Mouse (Mus musculus) midbrain, embryonic 11.5 days (tissue): Measurements from ENCODE around the gene Cwh43. TPM values are rescaled to one million over a fixed set of nuclear protein-coding genes. Genes with fewer than 3 reads are reported as not detected.

Experiments
- ATAC-seq: fragments of 200-750 bp; cut with Nextera tagmentation; 2 replicates; pipeline ENCODE4 v1.8.0; 2017; ENCODE audit warnings: moderate TSS enrichment, moderate library complexity; ENCODE audit not compliant: low FRiP score
- DNase-seq: peaks from one replicate; pipeline ENCODE4 v3.0.0; 2015; ENCODE audit warnings: low spot score; ENCODE audit errors: missing footprints
- H3K27ac ChIP-seq: fragments of 300-500 bp; sonication (generic); 2 replicates; pipeline ENCODE4 v1.5.1; 2014; ENCODE audit warnings: low read depth, low read length
- H3K27me3 ChIP-seq: fragments of 300-500 bp; sonication (generic); 2 replicates; pipeline ENCODE4 v1.6.1; 2014; ENCODE audit warnings: mild to moderate bottlenecking, low read length, moderate library complexity, mixed read lengths; ENCODE audit not compliant: control insufficient read depth, insufficient read depth
- H3K36me3 ChIP-seq: fragments of 300-500 bp; sonication (generic); 2 replicates; pipeline ENCODE4 v1.6.1; 2014; ENCODE audit warnings: mild to moderate bottlenecking, low read length, moderate library complexity, mixed read lengths; ENCODE audit not compliant: control insufficient read depth, insufficient read depth
- H3K4me1 ChIP-seq: fragments of 300-500 bp; sonication (generic); 2 replicates; pipeline ENCODE4 v1.6.1; 2014; ENCODE audit warnings: low read length; ENCODE audit not compliant: control insufficient read depth, insufficient read depth
- H3K4me2 ChIP-seq: fragments of 300-500 bp; sonication (generic); 2 replicates; pipeline ENCODE4 v1.6.1; 2014; ENCODE audit warnings: mild to moderate bottlenecking, moderate library complexity
- H3K4me3 ChIP-seq: fragments of 300-500 bp; sonication (generic); 2 replicates; pipeline ENCODE4 v1.5.1; 2014; ENCODE audit warnings: low read depth, low read length
- H3K9ac ChIP-seq: fragments of 300-500 bp; sonication (generic); 2 replicates; pipeline ENCODE4 v1.6.1; 2014; ENCODE audit warnings: low read length
- H3K9me3 ChIP-seq: fragments of 300-500 bp; sonication (generic); 2 replicates; pipeline ENCODE4 v1.6.1; 2016; ENCODE audit warnings: low read length; ENCODE audit not compliant: control insufficient read depth
- WGBS: fragments of 180-500 bp; shearing (Covaris S2); extraction: QIAGEN DNeasy Blood & Tissue Kit; methylation state at CpG from one replicate; pipeline ENCODE4 v1.1.7; 2014; 5-methylcytosine and 5-hydroxymethylcytosine counted together
- polyA plus RNA-seq: library from polyadenylated mRNA; unstranded; fragments of >200 nt; fragmentation: Nextera tagmentation; extraction: Ambion mirVana; gene quantifications from 2 replicates; pipeline ENCODE4 v1.2.1, GENCODE M21; 2014

The Cwh43 gene
- polyA plus RNA-seq, 1 experiment from 2014 or later = not detected

- no peak for ATAC-seq
- Histone ChIP-seq H3K9ac (no peak overlapping the region), H3K36me3 (no peaks in the 10 kb centered on the region), H3K4me3 (no peak overlapping the region), H3K4me1 (no peaks in the 10 kb centered on the region), H3K9me3 (no peaks in the 10 kb centered on the region), H3K27ac (no peak overlapping the region), H3K4me2 (no peak overlapping the region), H3K27me3 (no peaks in the 10 kb centered on the region)
- no peak for DNase-seq
- 76% methylated on average over 7 of the region's 7 CpGs for WGBS
Measured at GRCm38 (mm10) chr5:73434764-73435163, 28.9 kb downstream of the Cwh43 start.

DNA sequence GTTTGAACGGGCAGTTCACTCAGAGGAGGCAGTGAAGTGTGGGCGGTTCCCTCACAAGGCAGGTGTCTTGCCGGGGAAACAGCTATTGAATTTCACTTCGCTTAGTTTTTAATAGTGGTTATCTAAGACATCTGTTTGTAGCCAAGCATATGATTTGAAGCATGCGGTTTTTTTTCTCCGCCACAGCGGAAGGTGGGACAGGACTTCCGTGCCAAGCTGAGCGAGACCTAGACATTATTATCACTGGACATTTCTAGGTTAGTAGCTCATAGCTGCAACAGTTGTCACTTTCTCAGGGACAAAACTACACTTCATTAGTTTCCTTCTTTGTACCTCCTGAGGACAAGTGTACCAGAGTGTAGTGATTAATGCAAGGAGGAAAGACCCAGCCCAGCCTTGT lies 36.3 kb downstream of the Cwh43 start:
- WGBS = 88% methylated on average over 9 of the region's 9 CpGs
- Histone ChIP-seq H3K4me3 (no peak overlapping the region), H3K9ac (no peak overlapping the region), H3K36me3 (no peaks in the 10 kb centered on the region), H3K4me1 (no peaks in the 10 kb centered on the region), H3K4me2 (no peak overlapping the region), H3K27me3 (no peaks in the 10 kb centered on the region), H3K9me3 (no peaks in the 10 kb centered on the region), H3K27ac (no peak overlapping the region)
- DNase-seq = no peak
- ATAC-seq = no peak

DNA sequence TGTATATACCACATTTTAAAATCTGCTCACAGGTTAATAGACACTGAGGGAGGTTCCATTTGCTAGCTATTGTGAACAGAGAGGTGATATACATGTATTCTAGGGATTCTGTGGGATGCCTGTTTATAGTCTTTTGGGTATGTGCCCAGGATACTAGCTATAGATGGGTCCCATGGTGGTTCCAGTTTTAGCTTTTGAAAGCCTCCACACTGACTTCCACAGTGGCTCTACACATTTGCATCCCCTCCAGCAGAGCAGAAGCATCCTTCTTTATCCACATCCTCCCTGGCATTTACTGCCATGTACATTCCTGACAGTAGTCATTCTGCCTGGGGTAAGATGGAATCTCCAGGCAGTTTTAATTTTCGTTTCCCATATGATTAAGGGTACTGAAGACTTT lies 44.4 kb downstream of the Cwh43 start:
- DNase-seq = no peak
- no peak overlapping the region for H3K4me2 ChIP-seq
- H3K9ac ChIP-seq = no peak overlapping the region
- no peak for ATAC-seq
- no peaks in the 10 kb centered on the region for H3K27me3 ChIP-seq
- H3K9me3 ChIP-seq = no peaks in the 10 kb centered on the region
- H3K4me3 ChIP-seq = no peak overlapping the region
- 83% methylated on average over 1 of the region's 1 CpGs for WGBS
- no peak overlapping the region for H3K27ac ChIP-seq
- H3K4me1 ChIP-seq = no peaks in the 10 kb centered on the region
- no peaks in the 10 kb centered on the region for H3K36me3 ChIP-seq

GRCm38 (mm10) chr5:73454502-73455306 lies 48.8 kb downstream of the Cwh43 start:
- no peak overlapping the region for H3K27ac ChIP-seq
- WGBS = 83% methylated on average over 2 of the region's 2 CpGs
- no peak overlapping the region for H3K4me3 ChIP-seq

DNA sequence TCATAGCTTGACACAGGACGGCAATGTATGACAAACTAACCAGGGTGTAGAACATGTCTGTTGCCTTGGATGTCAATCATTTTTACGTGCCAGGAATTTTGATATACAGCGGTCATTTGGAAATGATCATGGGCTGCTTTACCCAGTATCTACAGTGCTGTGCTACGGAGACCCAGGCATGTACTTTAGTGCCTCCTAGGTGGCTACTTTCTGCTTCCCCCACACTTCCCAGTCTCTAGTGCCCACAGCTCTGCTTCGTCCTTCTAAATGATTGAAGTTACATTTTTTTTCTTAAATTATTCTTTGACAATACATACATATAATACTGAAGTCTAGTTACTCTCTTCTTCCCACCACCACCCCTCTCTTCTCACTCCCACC lies 49.4 kb downstream of the Cwh43 start:
- 89% methylated on average over 5 of the region's 5 CpGs for WGBS
- no peak overlapping the region for H3K9ac ChIP-seq
- H3K27ac ChIP-seq = no peak overlapping the region
- H3K9me3 ChIP-seq = no peaks in the 10 kb centered on the region
- no peaks in the 10 kb centered on the region for H3K27me3 ChIP-seq
- no peaks in the 10 kb centered on the region for H3K36me3 ChIP-seq
- no peak overlapping the region for H3K4me2 ChIP-seq
- no peak for DNase-seq
- no peak overlapping the region for H3K4me3 ChIP-seq
- no peaks in the 10 kb centered on the region for H3K4me1 ChIP-seq
- no peak for ATAC-seq

More at GRCm38 (mm10) chr5:73454502-73455306, 48.8 kb downstream of the Cwh43 start:
- DNase-seq = no peak
- Histone ChIP-seq H3K9me3 (no peaks in the 10 kb centered on the region), H3K4me1 (no peaks in the 10 kb centered on the region), H3K36me3 (no peaks in the 10 kb centered on the region), H3K9ac (no peak overlapping the region), H3K27me3 (no peaks in the 10 kb centered on the region), H3K4me2 (no peak overlapping the region)
- no peak for ATAC-seq

GRCm38 (mm10) chr5:73468462-73469433 lies 62.9 kb downstream of the Cwh43 start:
- ATAC-seq (no peak), DNase-seq (no peak)
- Histone ChIP-seq H3K4me3 (no peak overlapping the region), H3K9me3 (no peaks in the 10 kb centered on the region; the same call in 1 of the 2 replicates), H3K27me3 (no peaks in the 10 kb centered on the region), H3K27ac (no peak overlapping the region), H3K4me1 (no peaks in the 10 kb centered on the region), H3K36me3 (no peaks in the 10 kb centered on the region), H3K9ac (no peak overlapping the region), H3K4me2 (no peak overlapping the region)
- WGBS = 86% methylated on average over 16 of the region's 16 CpGs

- no peak overlapping the region for H3K4me2 ChIP-seq
- WGBS = 90% methylated on average over 20 of the region's 20 CpGs
- H3K4me1 ChIP-seq = no peaks in the 10 kb centered on the region
- no peak for ATAC-seq
- DNase-seq = no peak
- no peaks in the 10 kb centered on the region for H3K9me3 ChIP-seq
- H3K9ac ChIP-seq = no peak overlapping the region
- no peaks in the 10 kb centered on the region for H3K27me3 ChIP-seq
- no peaks in the 10 kb centered on the region for H3K36me3 ChIP-seq
- no peak overlapping the region for H3K27ac ChIP-seq
- H3K4me3 ChIP-seq = no peak overlapping the region
Measured at GRCm38 (mm10) chr5:73474412-73475405, 68.8 kb downstream of the Cwh43 start.

- Histone ChIP-seq H3K27ac (no peak within 1 kb of the TSS), H3K9me3 (no peaks in the 10 kb centered on the region), H3K36me3 (no peaks in the 10 kb centered on the region), H3K4me1 (no peaks in the 10 kb centered on the region), H3K4me2 (no peak within 1 kb of the TSS), H3K9ac (no peak within 1 kb of the TSS), H3K27me3 (no peaks in the 10 kb centered on the region), H3K4me3 (no peak within 1 kb of the TSS)
- WGBS = 84% methylated on average over 7 of the region's 7 CpGs
- DNase-seq (no peak), ATAC-seq (no peak)
Measured at GRCm38 (mm10) chr5:73480700-73481099, 74.8 kb downstream of the Cwh43 start, which contains the start of gene Dcun1d4. Gene Dcun1d4 (plus strand): TSS chr5:73481000.
